Mouse (Mus musculus) hindbrain, embryonic 11.5 days (tissue): ENCODE measurements at regions not wholly inside any gene's neighbourhood (a gene's known extent, or its start where the extent isn't known, plus 50 kb on each side); places are given as distances from the start of the nearest gene placed in this dataset.

Experiments used
- ATAC-seq: fragments of 200-750 bp; cut with Nextera tagmentation; 2 replicates; pipeline ENCODE4 v1.8.0; 2017; ENCODE audit warnings: mild to moderate bottlenecking, moderate TSS enrichment, moderate library complexity; ENCODE audit not compliant: low FRiP score
- DNase-seq: peaks from one replicate; pipeline ENCODE4 v3.0.0-alpha.2; 2015; ENCODE audit warnings: low spot score
- H3K27ac ChIP-seq: fragments of 300-500 bp; sonication (generic); 2 replicates; pipeline ENCODE4 v1.5.1; 2014; ENCODE audit warnings: mild to moderate bottlenecking, low read depth, low read length
- H3K27me3 ChIP-seq: fragments of 300-500 bp; sonication (generic); 2 replicates; pipeline ENCODE4 v1.6.1; 2014; ENCODE audit warnings: mild to moderate bottlenecking, low read length, moderate library complexity, mixed read lengths; ENCODE audit not compliant: control insufficient read depth, insufficient read depth
- H3K36me3 ChIP-seq: fragments of 300-500 bp; sonication (generic); 2 replicates; pipeline ENCODE4 v1.6.1; 2014; ENCODE audit warnings: mild to moderate bottlenecking, low read length, moderate library complexity, mixed read lengths; ENCODE audit not compliant: control insufficient read depth, insufficient read depth
- H3K4me1 ChIP-seq: fragments of 300-500 bp; sonication (generic); replicated peaks from 2 replicates; pipeline ENCODE4 v1.6.1; 2014; ENCODE audit warnings: low read length, mixed read lengths; ENCODE audit not compliant: control insufficient read depth, insufficient read depth
- H3K4me2 ChIP-seq: fragments of 300-500 bp; sonication (generic); replicated peaks from 2 replicates; pipeline ENCODE4 v1.6.1; 2014; ENCODE audit warnings: mild to moderate bottlenecking, low read depth, low read length
- H3K4me3 ChIP-seq: fragments of 300-500 bp; sonication (generic); 2 replicates; pipeline ENCODE4 v1.5.1; 2014; ENCODE audit warnings: low read depth, low read length
- H3K9ac ChIP-seq: fragments of 300-500 bp; sonication (generic); 2 replicates; pipeline ENCODE4 v1.6.1; 2014; ENCODE audit warnings: low read depth, low read length
- H3K9me3 ChIP-seq: fragments of 300-500 bp; sonication (generic); 2 replicates; pipeline ENCODE4 v1.6.1; 2016; ENCODE audit warnings: low read length; ENCODE audit not compliant: control insufficient read depth
- WGBS: fragments of 180-500 bp; shearing (Covaris S2); extraction: QIAGEN DNeasy Blood & Tissue Kit; methylation state at CpG from one replicate; pipeline ENCODE4 v1.1.7; 2014; 5-methylcytosine and 5-hydroxymethylcytosine counted together

DNA sequence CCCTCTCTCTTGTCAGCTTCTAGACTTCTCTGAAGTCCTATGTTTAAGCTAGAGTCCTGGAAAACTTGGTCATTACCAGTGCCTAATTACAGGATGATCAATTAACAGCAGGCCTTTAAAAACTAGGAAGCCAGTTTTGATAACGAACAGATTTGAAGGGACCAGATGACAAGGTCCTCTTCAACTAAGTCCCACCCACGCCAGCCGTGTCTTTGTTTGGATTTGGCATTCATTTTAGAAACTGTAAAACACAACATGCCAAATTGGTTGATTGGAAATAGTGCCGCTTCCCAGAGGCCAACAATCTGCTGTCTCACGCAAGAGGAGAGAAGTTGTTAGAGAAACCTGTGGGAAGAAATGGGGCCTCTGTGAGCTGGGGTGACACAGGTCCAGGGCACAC is 155.4 kb upstream of the Habp2 start:
- Histone ChIP-seq H3K4me2 (no peak overlapping the region), H3K27me3 (peaks cover 5% of the 10 kb centered on the region; the same call in 1 of the 2 replicates), H3K4me3 (no peak overlapping the region), H3K4me1 (peaks cover 2% of the 10 kb centered on the region; the same call in 1 of the 2 replicates), H3K9me3 (no peaks in the 10 kb centered on the region), H3K36me3 (no peaks in the 10 kb centered on the region), H3K27ac (no peak overlapping the region), H3K9ac (no peak overlapping the region)
- no peak for ATAC-seq
- 73% methylated on average over 5 of the region's 5 CpGs for WGBS
- DNase-seq = no peak

DNA sequence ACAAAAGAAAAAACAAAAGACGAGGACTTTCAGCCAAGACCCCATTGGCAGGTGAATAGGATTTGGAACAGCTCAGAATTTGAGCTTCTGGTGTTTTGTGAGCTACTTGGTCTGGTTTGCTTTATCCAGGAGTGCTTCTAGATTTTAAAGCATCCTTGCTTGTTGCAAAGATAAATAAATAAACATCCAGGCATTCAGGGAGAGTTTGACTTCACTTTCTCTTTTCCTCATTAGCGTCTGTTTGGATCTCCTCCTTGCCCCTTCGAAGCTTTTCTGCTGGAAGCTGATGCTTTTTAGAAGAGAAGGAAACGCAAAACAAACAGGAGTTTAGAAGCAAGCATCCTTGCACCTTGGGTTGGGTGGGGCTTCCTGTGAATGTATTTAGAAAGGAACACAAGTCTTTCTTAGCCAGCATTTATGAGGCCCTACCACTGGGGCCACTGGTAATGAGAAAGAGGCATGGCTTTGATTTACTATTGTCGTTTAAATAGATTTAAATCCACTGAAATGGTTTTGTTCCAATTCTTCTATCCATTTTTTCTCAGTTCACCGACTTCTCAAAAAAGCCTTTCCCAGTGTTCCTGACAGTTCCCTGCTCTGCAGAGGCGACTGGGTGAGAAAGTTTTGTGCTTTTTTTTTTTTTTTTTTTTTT is 153.9 kb upstream of the Habp2 start:
- Histone ChIP-seq H3K4me1 (peaks cover 2% of the 10 kb centered on the region; the same call in 1 of the 2 replicates), H3K4me2 (no peak overlapping the region), H3K27me3 (peaks cover 5% of the 10 kb centered on the region; the same call in 1 of the 2 replicates), H3K36me3 (no peaks in the 10 kb centered on the region), H3K9ac (no peak overlapping the region), H3K9me3 (no peaks in the 10 kb centered on the region), H3K4me3 (no peak overlapping the region), H3K27ac (no peak overlapping the region)
- peak; percentile 28 for DNase-seq
- 7% methylated on average over 7 of the region's 7 CpGs for WGBS
- no peak for ATAC-seq

DNA sequence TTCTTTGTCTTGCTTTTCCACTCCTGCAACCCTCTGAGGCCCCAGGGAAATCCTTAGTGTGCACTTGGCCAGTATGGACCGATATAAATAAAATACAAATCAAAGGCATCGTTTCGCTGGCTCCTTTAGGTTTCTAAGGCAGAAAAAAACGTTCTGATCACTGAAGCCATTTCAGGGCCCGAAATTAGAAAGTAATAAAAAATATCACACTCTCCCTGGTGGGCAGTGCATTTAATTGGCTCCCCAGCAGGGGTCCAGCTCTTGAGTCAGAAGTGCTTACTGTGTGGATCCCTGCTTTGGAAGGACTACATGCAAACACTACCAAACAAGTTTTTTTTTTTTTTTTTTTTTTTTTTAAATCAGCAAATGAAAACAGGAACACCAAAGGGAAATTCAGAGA is 153.4 kb upstream of the Habp2 start:
- DNase-seq = peak; percentile 42
- H3K27me3 ChIP-seq = peaks cover 5% of the 10 kb centered on the region; the same call in 1 of the 2 replicates
- no peak for ATAC-seq
- no peak overlapping the region for H3K4me2 ChIP-seq
- WGBS = 15% methylated on average over 5 of the region's 5 CpGs
- H3K4me3 ChIP-seq = no peak overlapping the region
- no peak overlapping the region for H3K9ac ChIP-seq
- H3K9me3 ChIP-seq = no peaks in the 10 kb centered on the region
- H3K36me3 ChIP-seq = no peaks in the 10 kb centered on the region
- H3K27ac ChIP-seq = no peak overlapping the region
- H3K4me1 ChIP-seq = peaks cover 2% of the 10 kb centered on the region; the same call in 1 of the 2 replicates

DNA sequence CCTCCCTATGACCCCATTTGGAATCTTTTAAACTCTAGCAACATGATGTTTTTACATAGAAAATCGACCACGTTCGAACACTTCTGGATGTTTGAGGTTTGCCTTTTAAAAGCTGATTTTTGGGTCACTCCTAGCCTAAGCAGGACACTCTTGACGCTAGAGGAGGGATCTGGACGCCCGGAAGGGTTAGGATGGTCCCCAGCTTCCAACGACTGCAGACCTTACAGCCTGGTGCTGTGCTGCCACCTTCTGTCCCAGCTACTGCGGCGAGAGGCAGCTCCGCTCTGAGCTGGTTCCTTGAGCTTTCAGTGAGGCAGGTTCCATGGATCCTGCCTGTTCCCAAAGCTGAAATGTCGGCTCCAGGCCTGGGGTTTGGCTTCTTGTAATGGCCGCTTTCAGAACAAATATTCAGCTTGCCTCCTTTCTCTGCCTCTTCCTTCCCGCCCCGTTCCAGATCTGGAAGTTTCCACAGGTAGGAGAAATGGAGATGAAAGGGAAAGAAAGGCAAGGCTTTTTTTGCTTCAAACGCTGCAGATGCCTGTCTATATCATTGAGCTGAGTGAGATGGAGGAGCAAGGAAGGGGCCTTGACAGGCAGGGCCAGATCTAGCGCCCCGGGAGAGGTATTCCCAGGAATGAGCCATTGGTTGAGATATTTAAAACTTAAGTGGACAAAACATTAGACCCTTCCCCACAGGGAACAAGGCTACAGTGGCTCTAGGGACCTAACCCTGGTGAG is 152.7 kb upstream of the Habp2 start:
- Histone ChIP-seq H3K27ac (no peak overlapping the region), H3K4me3 (no peak overlapping the region), H3K9me3 (no peaks in the 10 kb centered on the region), H3K9ac (no peak overlapping the region), H3K4me2 (no peak overlapping the region), H3K27me3 (peaks cover 5% of the 10 kb centered on the region; the same call in 1 of the 2 replicates), H3K4me1 (peaks cover 2% of the 10 kb centered on the region; the same call in 1 of the 2 replicates), H3K36me3 (no peaks in the 10 kb centered on the region)
- peak; percentile 82 for DNase-seq
- WGBS = 15% methylated on average over 17 of the region's 17 CpGs
- ATAC-seq = peak; percentile 71

DNA sequence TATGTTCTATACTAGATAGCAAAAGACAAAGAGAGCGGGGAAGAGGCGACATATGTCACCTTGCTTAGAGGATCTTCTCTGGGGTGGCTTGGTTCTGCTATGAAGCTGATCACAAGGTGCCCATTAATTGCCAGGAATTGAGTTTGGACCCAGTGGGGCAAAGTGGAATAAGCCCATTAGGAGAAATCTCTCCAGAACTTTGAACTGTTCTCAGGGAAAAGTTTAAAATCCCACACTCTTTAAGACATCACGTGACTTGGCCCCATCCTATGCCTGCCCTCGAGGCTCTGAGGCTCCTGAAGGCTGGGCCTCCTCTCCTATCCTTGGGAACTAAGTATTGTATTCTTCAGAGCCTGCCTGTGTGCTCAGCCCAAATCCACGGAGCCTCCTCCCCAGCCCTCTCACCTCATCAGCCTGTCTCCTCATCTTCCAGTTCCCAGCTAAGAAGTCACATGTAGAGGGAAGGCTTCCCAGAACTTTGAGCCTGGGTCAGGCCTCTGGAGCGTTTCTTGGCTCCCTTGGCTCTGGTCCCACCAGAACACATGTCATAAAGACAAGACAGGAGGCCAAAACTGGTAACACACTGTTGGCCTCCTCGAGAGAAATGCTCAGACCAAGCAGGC is 151.5 kb upstream of the Habp2 start:
- DNase-seq (no peak), ATAC-seq (no peak)
- H3K27me3 ChIP-seq = peaks cover 5% of the 10 kb centered on the region; the same call in 1 of the 2 replicates

DNA sequence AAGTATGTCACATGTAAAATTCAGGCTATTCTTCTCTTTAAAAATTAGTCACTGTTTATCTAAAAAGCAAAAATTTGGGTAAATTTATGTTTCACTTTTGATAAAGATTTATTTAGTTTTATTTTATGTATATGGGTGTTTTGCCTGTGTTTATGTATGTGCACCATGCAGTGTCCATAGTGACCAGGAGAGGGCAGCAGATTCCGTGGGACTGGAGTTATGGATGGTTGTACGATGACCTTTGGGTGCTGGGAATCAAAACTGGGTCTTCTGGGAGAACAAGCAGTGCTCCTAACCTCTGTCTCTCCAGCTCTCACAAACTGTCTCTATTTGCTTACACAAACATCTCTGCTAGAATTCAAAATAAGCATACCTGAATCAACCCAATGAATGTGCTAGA is 146.4 kb upstream of the Habp2 start:
- DNase-seq (no peak), ATAC-seq (no peak)
- H3K27me3 ChIP-seq = no peaks in the 10 kb centered on the region
- H3K36me3 ChIP-seq = no peaks in the 10 kb centered on the region
- 0 out of 2 replicates have a peak, but pooled peaks cover 3% of the 10 kb centered on the region for H3K9me3 ChIP-seq
- no peak overlapping the region for H3K4me2 ChIP-seq
- H3K4me1 ChIP-seq = no peaks in the 10 kb centered on the region
- WGBS = 81% methylated on average over 2 of the region's 2 CpGs
- no peak overlapping the region for H3K27ac ChIP-seq
- no peak overlapping the region for H3K9ac ChIP-seq
- no peak overlapping the region for H3K4me3 ChIP-seq

More for the DNA sequence above, 151.5 kb upstream of the Habp2 start:
- no peak overlapping the region for H3K4me3 ChIP-seq
- no peak overlapping the region for H3K9ac ChIP-seq
- 85% methylated on average over 7 of the region's 7 CpGs for WGBS
- no peak overlapping the region for H3K4me2 ChIP-seq
- H3K9me3 ChIP-seq = no peaks in the 10 kb centered on the region
- no peak overlapping the region for H3K27ac ChIP-seq
- no peaks in the 10 kb centered on the region for H3K36me3 ChIP-seq
- peaks cover 2% of the 10 kb centered on the region; the same call in 1 of the 2 replicates for H3K4me1 ChIP-seq

DNA sequence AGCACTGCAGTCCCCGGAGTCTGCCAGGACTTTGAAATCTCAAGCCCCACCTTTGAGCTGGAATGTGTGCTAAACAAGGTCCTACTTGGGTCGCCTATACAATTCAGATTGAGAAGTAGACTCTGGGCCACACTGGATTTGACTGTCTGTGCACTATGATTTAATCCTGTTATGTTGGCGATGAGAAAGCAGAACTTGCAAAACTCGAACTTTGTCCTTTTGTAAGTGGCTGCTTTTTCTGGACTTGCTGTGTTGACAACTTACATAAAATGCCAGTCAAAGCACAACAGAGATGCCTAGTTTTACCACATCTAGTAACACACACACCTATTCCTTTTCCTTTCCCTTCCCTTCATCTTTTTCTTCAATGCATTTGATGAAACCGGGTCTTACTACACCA is 142.7 kb upstream of the Habp2 start:
- Histone ChIP-seq H3K27ac (no peak overlapping the region), H3K27me3 (no peaks in the 10 kb centered on the region), H3K4me3 (no peak overlapping the region), H3K4me1 (no peaks in the 10 kb centered on the region), H3K4me2 (no peak overlapping the region), H3K36me3 (no peaks in the 10 kb centered on the region), H3K9me3 (0 out of 2 replicates have a peak, but pooled peaks cover 3% of the 10 kb centered on the region), H3K9ac (no peak overlapping the region)
- DNase-seq = no peak
- ATAC-seq = no peak
- WGBS = 84% methylated on average over 5 of the region's 5 CpGs

DNA sequence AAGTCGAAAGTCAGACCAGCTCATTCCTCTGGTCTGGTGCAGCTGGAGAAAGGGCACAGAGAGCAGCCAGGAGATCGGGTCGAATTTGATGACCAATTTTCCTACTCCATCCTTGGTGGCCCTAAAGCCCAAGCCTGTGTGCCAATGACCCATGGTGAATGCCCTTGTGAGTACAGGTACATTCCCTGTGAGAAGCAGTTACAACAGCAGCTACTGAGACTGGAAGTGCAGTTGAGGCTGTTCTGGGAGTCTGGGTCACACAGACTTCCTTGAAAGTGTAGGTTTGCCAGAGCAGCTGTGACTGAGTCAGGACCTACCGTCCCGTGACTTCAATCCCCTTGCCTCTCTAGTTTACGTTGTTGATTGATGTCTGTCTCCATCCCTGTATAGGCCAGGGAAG is 129.8 kb upstream of the Habp2 start:
- H3K27ac ChIP-seq = no peak overlapping the region
- DNase-seq (no peak), ATAC-seq (no peak)
- no peak overlapping the region for H3K4me2 ChIP-seq
- no peaks in the 10 kb centered on the region for H3K27me3 ChIP-seq
- no peaks in the 10 kb centered on the region for H3K36me3 ChIP-seq
- H3K4me3 ChIP-seq = no peak overlapping the region
- no peaks in the 10 kb centered on the region for H3K4me1 ChIP-seq
- 64% methylated on average over 6 of the region's 6 CpGs for WGBS
- H3K9me3 ChIP-seq = no peaks in the 10 kb centered on the region
- no peak overlapping the region for H3K9ac ChIP-seq
